Mouse (Mus musculus) megakaryocyte, embryonic 14.5 days (primary cell): ENCODE results near the gene Ccng2.

Experiments used
- FLI1 ChIP-seq: IDR thresholded peaks from 2 replicates; pipeline ENCODE4 v1.6.1; 2012; ENCODE audit warnings: low read length, inconsistent platforms, mixed read lengths
- GATA1 ChIP-seq: IDR thresholded peaks from 3 replicates; pipeline ENCODE4 v1.6.1; 2012; ENCODE audit warnings: mixed read lengths, low read length, inconsistent platforms, borderline replicate concordance

GRCm38 (mm10) chr5:93234605-93235004, 32.5 kb upstream of the Ccng2 start:
- no peak for TF ChIP-seq FLI1
- no peak for TF ChIP-seq GATA1
